Mouse (Mus musculus): ENCODE measurements around the gene Map1b.

Gene Map1b

GRCm38 (mm10) chr13:99444880-99445279 lies 71.5 kb downstream of the Map1b start:
- DNase-seq: no peak

GRCm38 (mm10) chr13:99444431-99444871 lies 71.9 kb downstream of the Map1b start:
- peak; percentile 53 to 61 for DNase-seq

- peak in 1 of 2 experiments; percentile 52 for DNase-seq
Observed at GRCm38 (mm10) chr13:99443484-99444175, 72.7 kb downstream of the Map1b start.

GRCm38 (mm10) chr13:99442434-99443249 lies 73.7 kb downstream of the Map1b start:
- DNase-seq: no peak

- no peak for DNase-seq
Observed at GRCm38 (mm10) chr13:99441700-99442433, 74.5 kb downstream of the Map1b start.

GRCm38 (mm10) chr13:99440228-99440627 lies 76.1 kb downstream of the Map1b start:
- DNase-seq: no peak

GRCm38 (mm10) chr13:99439357-99439756 lies 77.0 kb downstream of the Map1b start:
- DNase-seq: no peak

- DNase-seq: no peak
Observed at GRCm38 (mm10) chr13:99437051-99437450, 79.3 kb downstream of the Map1b start.

GRCm38 (mm10) chr13:99434494-99434893 lies 81.8 kb downstream of the Map1b start:
- peak; percentile 77 to 81 for DNase-seq

GRCm38 (mm10) chr13:99433068-99434008 lies 83.0 kb downstream of the Map1b start:
- DNase-seq: no peak

- no peak for DNase-seq
Observed at GRCm38 (mm10) chr13:99423581-99423980, 92.8 kb downstream of the Map1b start.

- no peak for DNase-seq
Observed at GRCm38 (mm10) chr13:99416601-99417000, 99.7 kb downstream of the Map1b start.

- no peak for DNase-seq
Observed at GRCm38 (mm10) chr13:99414352-99414742, 102.0 kb downstream of the Map1b start.

GRCm38 (mm10) chr13:99413481-99414351 lies 102.6 kb downstream of the Map1b start:
- peak; percentile 39 to 43 for DNase-seq

GRCm38 (mm10) chr13:99412477-99413080 lies 103.8 kb downstream of the Map1b start:
- DNase-seq: peak; percentile 75 to 76

- DNase-seq: peak; percentile 70 to 76
Observed at GRCm38 (mm10) chr13:99411761-99412160, 104.6 kb downstream of the Map1b start.

GRCm38 (mm10) chr13:99410611-99411515 lies 105.5 kb downstream of the Map1b start:
- DNase-seq: no peak

GRCm38 (mm10) chr13:99409216-99409615 lies 107.1 kb downstream of the Map1b start:
- DNase-seq: no peak

GRCm38 (mm10) chr13:99399373-99399772 lies 117.0 kb downstream of the Map1b start:
- no peak for DNase-seq

Data from cerebellum, postnatal 10 days (tissue).